Mouse (Mus musculus) embryo, embryonic 10.5 days (tissue): Measurements from ENCODE around the gene Sema5b.
A peak's percentile ranks its signal among the peaks of the same experiment; 100 is the strongest.

Experiments
- DNase-seq: peaks from one replicate; pipeline ENCODE4 v3.0.0-alpha.2; 2015; ENCODE audit warnings: low spot score

Gene Sema5b

DNA sequence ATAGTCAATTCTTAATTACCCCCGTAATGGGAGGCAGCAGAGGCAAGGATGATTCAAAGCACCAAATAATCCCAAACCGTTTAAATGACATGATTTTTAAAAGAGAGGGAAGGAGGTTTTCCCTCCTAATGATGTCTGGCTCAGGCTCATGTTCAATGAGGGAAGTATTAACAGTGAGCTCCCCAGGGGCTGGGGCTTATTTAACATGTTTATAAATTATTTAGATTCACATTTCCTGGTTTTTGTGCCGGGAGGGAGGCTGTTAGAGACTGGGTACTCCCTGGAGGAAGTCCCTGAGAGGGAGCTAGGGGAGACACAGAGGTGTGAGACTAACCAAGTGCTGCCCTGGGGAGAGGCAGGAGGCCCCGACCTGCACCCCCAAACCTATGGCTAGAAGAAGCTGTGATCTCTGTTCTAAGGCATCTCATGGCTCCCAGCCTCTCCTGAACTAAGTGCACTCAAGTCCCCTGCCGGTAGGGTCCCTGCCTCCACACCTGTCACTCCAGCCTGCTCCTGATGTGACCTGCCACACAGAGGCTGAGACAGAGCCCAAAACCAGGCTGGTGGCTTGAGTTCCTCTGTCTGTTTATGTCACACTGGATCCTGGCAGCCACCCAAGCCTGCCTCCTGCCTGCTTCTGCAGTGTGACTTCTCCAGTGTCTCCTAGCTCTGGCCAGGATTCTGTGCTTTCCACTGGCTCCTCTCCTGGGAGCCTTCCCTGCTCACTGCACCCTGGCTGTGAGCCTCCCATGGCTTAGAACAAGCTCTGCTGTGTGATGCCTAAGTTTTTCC is 51.5 kb downstream of the Sema5b start:
- DNase-seq = no peak

DNA sequence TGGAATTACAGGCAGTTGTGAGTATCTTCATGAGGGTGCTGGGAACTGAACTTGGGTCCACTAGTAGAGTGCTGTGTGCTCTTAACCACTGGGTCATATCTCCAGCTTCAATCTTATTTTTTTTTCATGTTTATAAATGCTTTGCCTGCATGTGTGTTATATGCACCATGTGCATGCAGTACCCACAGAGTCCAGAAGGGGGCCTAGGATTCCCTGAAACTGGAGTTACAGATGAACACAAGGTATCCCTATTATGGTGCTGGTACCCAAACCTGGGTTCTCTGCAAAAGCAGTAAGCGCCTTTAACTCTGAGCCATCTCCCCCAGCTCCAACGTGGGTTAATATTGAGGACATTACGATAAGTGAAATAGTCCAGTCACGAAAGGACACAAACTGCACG is 52.5 kb downstream of the Sema5b start:
- no peak for DNase-seq

DNA sequence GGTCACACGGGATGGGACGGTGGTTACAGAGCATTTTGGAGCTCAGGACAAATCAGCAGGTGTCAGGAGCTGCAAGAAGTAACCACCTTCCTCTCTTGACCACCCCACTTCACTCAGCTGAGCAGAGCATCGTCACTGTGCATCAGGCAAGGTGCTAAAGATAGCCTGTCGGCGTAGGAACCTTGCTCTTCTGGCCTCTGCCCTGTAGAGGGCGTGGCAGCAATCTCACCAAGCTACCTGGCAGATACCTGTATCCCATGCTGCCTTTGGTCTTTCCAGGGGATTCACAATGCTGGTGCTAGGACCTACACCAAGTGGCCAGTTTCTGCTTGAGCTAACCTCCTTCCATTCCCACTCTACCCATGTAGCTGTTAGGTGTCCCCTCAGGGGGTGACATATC is 55.3 kb downstream of the Sema5b start:
- DNase-seq = no peak

DNA sequence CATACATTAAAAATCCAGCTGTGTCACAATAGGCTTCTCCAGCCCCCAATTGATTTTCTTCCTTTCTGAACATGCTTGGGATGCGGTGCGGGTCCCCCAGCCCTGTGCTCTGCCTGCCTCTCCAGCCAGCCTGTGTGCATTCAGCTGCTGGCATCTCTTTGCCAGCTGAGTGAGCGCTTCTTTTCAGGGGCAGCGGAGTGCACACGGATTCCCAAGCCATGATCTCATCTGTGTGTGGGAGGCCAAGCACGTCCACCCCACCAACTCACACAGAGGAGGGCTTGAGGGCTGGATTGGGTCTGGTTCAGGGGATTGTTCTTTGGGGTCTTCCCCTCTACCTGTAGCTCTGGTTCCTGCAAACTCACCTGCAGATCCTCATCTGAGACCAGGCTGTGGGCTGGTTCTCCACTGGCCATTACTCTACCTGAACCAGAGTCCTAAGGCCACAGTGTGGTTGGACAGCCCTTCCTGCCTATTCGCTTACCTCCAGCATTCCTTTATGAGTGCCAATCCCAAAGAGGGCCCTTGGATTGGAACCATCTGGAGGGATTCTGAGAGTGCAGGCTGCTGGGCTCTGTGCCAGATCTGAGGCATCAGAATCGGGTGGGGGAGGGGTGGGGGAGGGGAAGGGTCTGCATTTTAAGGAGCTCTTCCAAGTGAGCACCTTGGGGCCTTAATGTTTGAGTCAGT is 55.9 kb downstream of the Sema5b start:
- peak; percentile 58 for DNase-seq

DNA sequence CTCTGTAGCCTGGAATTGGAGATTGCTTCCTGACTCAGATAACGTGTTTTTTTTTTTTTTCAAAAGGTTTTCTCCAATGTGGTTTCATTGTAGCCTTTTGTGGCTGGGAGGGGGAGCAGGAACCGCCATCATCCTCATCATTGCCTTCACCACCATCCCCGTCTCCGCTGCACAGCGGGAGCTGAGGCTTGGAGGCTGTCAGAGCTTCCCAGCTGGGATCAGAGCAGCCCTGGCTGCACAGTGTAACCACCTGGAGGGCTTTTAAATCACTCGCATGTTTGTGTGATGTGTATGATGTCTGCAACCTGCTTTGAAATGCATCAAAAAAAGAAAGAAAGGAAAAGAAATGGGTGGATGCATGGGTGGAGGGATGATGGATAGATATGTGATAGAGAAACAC is 57.0 kb downstream of the Sema5b start:
- no peak for DNase-seq

DNA sequence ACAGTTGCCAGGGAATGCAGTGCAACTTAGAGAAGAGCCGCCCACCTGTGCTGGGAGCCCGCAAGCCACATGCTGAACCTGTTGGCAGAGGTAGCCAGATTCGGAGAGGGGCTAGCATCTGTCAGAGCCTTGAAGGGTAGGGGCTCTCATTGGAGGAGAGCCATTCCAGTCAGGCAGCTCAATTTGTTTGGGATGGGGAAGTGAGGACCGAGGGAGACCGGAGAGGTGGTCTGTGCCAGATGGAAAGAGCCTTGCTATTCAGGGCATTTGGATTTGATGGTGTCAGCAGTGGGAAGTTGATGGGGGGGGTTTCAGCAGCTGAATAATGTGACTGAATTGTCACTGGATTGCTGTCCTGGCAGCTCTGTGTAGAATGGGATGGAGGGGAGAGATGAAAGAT is 57.9 kb downstream of the Sema5b start:
- no peak for DNase-seq

DNA sequence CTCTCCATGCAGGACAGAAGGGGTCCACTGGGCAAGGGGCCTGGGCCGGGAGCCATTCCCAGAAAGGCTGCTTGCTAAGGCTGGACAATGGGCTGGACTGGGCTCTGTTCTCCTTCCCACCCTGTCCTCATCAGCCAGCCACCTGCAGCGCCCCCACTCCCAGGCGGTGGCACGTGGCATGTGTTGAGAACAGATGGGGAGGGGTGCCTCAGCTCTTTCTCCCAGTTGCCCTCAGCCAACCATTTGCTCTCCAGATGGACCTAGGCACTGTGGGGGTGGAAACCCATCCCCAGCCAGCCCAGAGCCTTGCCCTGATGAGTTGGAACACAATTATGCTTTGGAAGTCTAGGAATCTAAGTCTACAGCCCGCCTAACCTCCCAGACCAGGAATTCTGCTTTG is 59.3 kb downstream of the Sema5b start:
- no peak for DNase-seq

DNA sequence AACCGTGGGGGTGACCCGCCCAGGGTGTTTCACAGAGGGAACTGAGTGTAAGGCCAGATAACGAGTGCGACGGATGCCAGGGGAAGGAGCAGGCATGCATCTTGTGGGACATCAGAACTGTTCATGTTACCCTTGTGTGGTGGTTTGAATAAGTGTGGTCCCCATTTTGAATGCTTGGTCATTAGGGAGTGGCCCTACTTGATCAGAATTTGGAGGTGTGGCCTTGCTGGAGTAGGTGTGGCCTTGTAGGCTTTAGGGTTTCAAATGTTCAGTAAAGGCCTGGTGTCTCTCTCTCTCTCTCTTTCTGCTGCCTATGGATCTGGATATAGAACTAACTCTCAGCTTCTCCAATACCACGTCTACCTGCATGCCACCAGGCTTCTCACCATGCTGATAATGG is 60.5 kb downstream of the Sema5b start:
- no peak for DNase-seq

DNA sequence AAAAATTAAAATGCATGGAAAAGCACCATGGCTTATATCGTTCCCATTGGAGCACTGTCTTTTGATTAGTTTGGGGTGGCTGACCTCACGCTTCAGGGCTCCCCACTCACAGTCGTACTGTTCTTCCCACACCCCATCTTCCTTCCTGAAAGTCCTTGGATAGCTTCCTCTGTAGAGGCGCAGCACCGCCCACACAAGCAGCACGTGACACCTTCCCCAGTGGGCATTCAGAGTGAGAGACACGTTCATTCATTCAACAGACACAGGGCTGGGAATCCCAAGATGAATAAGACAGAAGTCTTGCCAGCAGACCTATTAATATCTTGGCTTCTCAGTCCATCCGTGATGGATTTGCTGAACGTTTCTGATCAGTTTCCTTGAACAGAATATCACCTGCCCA is 61.6 kb downstream of the Sema5b start:
- DNase-seq = no peak

DNA sequence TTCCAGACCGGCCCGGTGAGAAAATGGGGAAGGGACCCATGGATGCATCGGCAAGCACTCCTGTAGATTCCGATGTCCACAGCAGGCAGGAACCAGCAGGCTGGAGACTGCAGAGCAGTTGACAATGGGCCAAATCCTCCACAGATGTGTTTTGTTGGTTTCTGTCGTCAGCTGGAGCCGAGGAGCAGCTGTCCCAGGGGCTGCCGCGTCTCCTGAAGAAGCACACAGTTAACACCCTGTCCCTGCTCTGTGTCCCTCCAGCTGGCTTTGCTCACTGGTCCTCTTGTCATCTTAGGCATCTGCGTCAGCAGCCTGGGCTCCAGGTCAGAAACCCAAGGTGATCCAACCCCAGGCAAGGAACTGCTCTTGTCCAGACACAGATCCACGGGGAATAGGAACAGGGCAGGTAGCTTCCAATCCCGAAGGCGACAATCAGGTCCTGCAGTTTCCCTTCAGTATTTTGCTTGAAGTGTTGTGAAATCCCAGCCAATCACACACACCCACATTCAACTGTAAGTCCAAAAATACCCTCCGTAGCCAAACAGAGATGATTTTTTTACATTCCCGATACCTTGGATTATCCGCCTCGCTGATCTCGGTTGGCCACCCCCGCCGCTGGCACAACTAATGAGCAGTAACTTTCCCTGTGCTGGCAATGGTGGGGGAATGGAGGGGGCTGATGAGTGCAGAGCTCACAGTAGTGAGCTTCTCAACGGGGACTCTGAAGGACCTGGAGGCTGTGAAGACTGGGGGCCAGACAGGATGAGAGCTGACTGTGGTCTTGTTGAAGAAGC is 63.0 kb downstream of the Sema5b start:
- DNase-seq = no peak

DNA sequence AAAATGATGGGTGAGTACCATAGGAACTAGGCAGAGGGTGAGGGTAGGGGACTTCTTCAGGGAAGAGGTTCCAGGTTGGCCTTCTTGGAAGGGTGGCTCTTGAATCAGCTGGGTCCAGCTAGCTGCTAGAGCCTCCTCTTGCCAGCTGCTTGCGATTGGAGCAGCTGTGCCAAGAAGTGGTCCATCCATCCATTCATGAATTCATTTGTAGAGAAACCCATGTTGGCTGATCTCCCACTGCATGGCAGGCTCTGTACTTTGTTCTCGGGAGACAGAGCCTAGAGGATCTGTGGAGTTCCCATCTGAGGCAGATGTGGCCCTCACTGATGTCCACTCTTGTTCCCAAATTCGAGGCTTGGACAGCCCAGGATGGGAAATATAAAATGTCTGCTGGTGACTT is 66.3 kb downstream of the Sema5b start:
- no peak for DNase-seq

DNA sequence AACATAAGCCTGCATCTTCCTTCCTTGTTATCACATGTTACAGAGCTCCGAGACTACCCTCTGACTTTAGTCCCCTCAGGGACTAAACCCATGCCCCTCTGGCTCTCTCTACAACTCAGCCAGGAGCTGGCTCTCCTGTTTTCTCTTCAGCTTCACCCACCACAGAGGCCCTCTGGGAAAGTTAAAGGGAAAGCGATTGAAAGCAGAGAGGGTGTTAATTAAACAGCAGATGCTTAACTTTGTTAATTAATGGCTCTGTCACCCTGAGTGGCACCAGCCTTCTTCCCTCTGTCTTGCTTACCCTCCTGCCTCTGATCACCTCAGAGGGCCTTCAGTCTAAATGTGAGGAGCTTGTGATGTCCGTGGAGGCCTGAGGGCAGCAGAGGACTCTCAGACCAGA is 67.3 kb downstream of the Sema5b start:
- no peak for DNase-seq

DNA sequence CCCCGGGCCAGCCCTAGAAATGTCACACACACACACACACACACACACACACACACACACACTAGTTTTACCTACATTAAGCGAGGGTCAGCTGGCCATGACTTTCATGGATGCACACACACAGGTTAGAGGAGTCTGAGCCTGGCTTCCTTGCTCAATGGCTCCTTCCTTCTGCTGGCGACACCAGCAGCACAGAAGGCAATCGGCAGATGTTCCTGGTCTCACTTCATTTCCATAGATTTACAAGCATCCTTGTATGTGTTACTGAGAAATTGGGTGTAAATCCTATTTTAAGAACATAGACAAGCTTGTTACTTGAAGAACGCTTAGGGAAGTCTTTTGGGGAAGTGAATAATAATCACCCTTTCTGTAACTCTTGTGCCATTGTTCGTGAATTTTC is 68.6 kb downstream of the Sema5b start:
- no peak for DNase-seq

DNA sequence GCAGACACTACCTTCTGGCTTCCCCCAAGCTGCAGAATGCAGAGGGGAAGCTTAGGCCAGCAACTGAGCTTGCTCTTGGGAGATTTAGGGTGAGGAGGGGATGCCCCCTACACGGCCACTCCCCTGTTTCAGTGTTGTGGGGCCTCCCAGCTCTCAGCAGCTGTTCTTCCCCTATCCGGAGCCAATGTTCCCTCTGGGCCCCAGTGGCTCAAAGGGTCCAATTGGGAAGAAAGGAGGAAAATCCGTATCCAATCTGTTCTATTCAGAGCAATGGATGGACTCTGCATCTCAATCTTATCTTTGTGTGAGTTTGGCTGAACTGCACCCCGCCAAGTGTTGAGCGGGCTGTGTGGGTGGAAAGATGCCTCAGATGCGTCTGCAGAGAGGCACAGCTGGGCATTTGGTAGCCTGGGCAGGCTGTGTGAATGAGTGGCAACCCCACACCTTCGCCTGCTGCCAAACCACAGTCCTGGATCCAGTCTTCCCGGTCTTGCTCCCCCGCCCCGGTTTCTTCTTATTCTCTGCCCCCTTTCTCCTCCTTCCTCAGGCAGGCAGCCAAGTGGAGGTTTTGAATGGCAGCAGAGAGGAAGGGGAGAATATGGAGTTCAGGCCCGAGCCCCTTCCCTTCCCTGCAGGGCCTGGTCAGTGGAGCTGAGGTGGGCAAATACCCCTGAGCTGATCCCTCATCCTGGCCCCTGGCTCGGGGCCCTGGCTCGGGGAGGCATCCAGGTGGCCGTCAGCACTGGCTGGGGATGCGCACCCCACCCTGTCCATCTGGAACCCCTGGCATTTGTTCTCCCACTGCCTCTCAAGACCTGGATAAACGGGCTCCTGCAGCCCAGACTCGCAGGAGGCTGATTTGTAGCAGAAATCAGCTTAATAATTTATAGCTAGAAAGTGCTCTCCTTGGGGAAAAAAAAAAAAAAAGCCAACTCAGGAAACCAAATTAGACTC is 73.2 kb downstream of the Sema5b start:
- DNase-seq = peak; percentile 37

DNA sequence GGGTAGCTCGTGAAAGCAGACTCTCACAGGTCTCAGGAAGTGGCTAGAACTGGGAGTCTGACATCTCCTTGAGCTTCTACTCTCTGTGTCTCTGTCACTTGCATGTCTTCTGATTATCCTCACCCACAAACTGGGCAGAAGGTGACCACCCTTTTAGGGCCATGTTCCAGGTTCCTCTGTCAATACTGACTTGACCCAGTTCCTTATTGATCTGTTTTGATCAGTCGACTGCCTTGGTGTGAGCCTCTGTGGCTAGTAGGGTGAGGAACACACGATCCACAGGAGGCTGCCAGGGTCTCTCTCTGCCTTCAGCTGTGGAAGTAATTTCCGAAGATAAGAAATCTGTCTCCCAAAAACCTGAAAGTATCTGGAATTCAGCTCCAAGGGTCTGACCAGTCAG is 76.8 kb downstream of the Sema5b start:
- no peak for DNase-seq

DNA sequence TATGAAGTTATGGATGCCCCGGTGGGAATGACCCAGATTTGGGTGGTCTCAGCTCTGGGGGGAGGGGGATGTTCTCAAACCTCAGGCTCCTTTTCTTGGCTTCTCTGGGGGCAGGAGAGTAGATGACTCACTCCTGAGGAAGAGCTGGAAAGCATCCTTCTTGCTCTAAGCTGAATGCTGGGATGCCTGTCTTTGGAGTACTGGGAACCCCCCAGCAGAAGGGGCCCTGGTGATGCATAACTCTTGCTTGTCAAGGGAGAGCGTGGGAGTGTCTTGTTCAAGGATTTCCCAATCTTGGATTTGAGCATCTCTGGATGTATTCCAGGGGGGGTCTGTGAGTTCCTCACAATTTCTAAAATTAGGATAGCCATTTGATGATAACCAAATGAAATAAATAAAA is 82.1 kb downstream of the Sema5b start:
- DNase-seq = no peak

DNA sequence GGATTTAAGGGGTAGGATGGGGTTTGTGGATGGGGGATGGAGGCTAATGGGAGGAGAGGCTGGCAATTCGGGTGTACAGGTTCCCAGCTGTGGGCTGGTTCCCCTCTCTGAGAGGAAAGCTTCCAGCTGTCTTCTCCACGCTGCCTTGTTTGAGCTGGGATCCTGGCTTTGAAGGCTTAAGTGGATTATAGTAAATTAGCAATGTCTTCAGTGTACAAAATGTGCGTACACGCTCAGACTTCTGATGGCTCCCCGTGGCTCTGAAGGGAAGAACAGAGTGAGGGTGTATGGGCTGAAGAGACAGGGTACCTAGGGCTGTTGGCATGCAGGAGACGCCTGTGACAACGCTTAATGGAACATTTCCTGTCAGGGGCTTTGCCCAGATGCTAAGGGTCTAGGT is 83.0 kb downstream of the Sema5b start:
- no peak for DNase-seq

DNA sequence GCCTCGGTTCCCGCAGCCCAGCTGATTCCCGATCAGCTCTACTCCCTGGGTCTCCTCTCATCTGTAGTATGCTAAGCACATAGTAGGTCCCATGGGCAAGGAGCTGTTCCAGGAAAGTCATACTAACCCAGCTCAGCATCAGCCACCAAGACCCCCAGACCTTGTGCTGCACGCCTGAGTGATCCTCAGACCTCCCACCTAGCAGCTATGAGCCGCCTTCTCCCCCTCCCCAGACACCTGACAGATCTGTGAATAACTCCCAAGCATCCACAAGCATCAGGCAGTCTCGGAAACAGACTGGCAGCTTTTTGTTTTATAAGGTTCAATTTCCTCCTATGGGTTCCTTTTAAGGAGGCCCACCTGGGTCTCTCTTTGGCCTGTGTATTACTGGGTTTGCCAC is 83.9 kb downstream of the Sema5b start:
- no peak for DNase-seq

DNA sequence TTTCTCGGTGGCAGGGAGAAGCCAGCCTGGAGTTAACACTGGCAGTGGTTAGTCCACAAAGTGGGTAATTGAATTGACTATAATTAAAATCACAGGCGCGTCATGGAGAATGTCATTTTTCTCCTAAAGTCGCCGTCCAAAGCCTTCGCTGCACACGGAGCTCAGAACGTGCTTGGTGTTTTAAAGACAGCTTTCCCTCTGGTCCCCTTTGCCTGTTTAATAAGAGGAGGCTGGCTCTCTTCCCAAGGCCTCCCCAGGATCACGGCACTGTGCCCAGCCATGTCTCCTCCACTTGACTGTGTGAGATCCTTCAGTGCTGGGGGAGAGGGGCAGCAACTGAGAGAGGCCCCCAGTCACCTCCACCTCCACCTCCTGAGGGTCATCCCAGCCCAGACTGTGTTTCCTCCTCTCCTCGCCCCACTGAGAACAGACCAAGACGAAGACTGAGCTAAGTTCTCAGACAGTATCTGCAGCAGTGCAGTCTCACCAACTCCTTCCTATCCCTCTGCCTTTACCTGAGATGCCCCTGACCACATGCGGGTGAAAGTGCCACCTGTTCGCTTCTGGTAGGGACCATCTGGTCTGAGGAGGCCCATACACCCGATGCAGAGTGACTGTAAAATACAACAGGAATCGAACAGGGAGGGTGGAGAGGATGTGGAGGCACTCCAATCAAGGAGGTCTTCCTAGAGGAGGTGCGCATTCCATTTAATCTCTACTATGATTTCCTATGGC is 84.5 kb downstream of the Sema5b start:
- DNase-seq = no peak

DNA sequence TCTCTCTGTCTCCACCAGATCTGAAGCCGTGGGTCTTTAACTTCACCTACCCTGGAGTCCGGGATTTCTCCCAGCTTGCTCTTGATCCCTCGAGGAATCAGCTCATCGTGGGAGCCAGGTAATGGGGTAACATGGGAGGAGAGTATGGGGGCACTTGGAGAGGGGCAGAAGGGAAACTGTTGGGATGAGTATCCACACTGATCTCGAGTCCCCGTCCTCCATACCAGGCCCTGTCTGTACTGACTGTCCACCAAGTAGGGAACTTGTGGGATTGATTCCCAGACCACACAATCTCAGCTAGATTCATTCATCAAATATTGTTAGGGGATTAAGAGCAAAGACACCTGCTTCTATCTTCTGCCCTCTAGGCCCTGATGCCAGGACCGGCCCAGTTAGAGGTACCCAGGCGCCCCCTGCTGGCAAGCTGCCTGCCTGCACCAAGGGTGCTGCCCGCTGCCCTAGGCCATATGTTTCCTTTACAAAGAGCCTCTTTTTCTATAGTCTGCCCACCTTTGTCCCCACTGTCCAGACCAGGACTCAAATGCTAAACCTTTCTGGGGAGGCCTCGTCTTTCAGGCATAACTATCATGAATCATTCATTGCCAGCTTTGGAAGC is 87.2 kb downstream of the Sema5b start:
- DNase-seq = peak; percentile 85
